Mouse (Mus musculus) midbrain, embryonic 13.5 days (tissue): ENCODE results near the gene Etfbkmt. TPM values are rescaled to one million over a fixed set of nuclear protein-coding genes. Genes with fewer than 3 reads are reported as not detected.
"Not testable (repeated sequence)": the region's sequence is repeated elsewhere in the genome, so short reads cannot be mapped to it uniquely, and the experiment has no call there.

Experiments
- ATAC-seq: fragments of 200-750 bp; cut with Nextera tagmentation; 2 replicates; pipeline ENCODE4 v1.8.0; 2017; ENCODE audit warnings: mild to moderate bottlenecking, moderate TSS enrichment, moderate library complexity
- H3K27ac ChIP-seq: fragments of 300-500 bp; sonication (generic); 2 replicates; pipeline ENCODE4 v1.5.1; 2015; ENCODE audit warnings: inconsistent platforms, mild to moderate bottlenecking, moderate library complexity
- H3K27me3 ChIP-seq: fragments of 300-500 bp; sonication (generic); 2 replicates; pipeline ENCODE4 v1.6.1; 2015; ENCODE audit warnings: mild to moderate bottlenecking, inconsistent platforms
- H3K36me3 ChIP-seq: fragments of 300-500 bp; sonication (generic); 2 replicates; pipeline ENCODE4 v1.6.1; 2015; ENCODE audit warnings: mild to moderate bottlenecking, inconsistent platforms
- H3K4me1 ChIP-seq: fragments of 300-500 bp; sonication (generic); replicated peaks from 2 replicates; pipeline ENCODE4 v1.6.1; 2015; ENCODE audit warnings: inconsistent platforms
- H3K4me2 ChIP-seq: fragments of 300-500 bp; sonication (generic); replicated peaks from 2 replicates; pipeline ENCODE4 v1.6.1; 2015; ENCODE audit warnings: moderate library complexity, mild to moderate bottlenecking, inconsistent platforms
- H3K4me3 ChIP-seq: fragments of 300-500 bp; sonication (generic); replicated peaks from 2 replicates; pipeline ENCODE4 v1.5.1; 2015; ENCODE audit warnings: mild to moderate bottlenecking, inconsistent platforms
- H3K9ac ChIP-seq: fragments of 300-500 bp; sonication (generic); replicated peaks from 2 replicates; pipeline ENCODE4 v1.6.1; 2015; ENCODE audit warnings: mild to moderate bottlenecking, inconsistent platforms
- H3K9me3 ChIP-seq: fragments of 300-500 bp; sonication (generic); 2 replicates; pipeline ENCODE4 v1.6.1; 2016; ENCODE audit warnings: mild to moderate bottlenecking, inconsistent platforms
- WGBS: fragments of 180-500 bp; shearing (Covaris S2); methylation state at CpG from one replicate; pipeline ENCODE4 v1.1.7; 2015; 5-methylcytosine and 5-hydroxymethylcytosine counted together
- polyA plus RNA-seq: library from polyadenylated mRNA; unstranded; fragments of >200 nt; fragmentation: Nextera tagmentation; extraction: Ambion mirVana; gene quantifications from 2 replicates; pipeline ENCODE4 v1.2.1, GENCODE M21; 2015

The Etfbkmt gene
- polyA plus RNA-seq, 1 experiment from 2014 or later, result 6.9 TPM

DNA sequence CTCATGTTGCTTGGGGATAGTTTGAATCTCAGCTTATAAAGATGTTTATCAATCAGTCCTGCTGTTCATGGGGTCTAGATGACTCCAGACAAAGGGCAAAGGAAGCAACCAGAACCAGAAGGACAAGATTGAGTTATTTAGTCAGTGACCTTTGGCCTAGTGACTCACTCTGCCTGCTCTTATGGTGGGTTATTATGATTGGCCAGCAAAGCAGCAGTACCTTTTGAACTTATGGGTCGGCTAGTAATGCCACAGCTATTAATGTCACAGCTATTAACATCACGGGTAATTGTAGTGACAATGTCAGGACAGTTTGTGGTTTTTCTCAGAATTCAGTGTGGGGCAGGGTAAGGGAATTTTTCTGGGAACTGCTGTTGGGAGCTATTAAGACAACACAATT, 1.7 kb upstream of the Etfbkmt start:
- 78% methylated on average over 2 of the region's 2 CpGs for whole genome bisulfite sequencing
- no peaks in the 10 kb centered on the region for H3K36me3 ChIP-seq
- no peak for ATAC-seq

GRCm38 (mm10) chr6:149139011-149139410, 638 bp upstream of the Etfbkmt start:
- H3K36me3 ChIP-seq, result no peaks in the 10 kb centered on the region
- H3K4me3 ChIP-seq, result no peak overlapping the region
- WGBS, result 91% methylated on average over 3 of the region's 3 CpGs
- H3K27me3 ChIP-seq, result no peaks in the 10 kb centered on the region
- H3K4me2 ChIP-seq, result no peak overlapping the region
- H3K9me3 ChIP-seq, result no peaks in the 10 kb centered on the region
- H3K9ac ChIP-seq, result no peak overlapping the region
- no peak overlapping the region for H3K27ac ChIP-seq
- peaks cover 12% of the 10 kb centered on the region for H3K4me1 ChIP-seq
- no peak for ATAC-seq

More for the DNA sequence above, 1.7 kb upstream of the Etfbkmt start:
- no peaks in the 10 kb centered on the region for H3K27me3 ChIP-seq
- no peak overlapping the region for H3K9ac ChIP-seq
- H3K4me2 ChIP-seq, result no peak overlapping the region
- H3K4me3 ChIP-seq, result no peak overlapping the region
- no peak overlapping the region for H3K27ac ChIP-seq
- peaks cover 12% of the 10 kb centered on the region for H3K4me1 ChIP-seq
- H3K9me3 ChIP-seq, result no peaks in the 10 kb centered on the region

GRCm38 (mm10) chr6:149141393-149142173, 1.9 kb downstream of the Etfbkmt start:
- Histone ChIP-seq H3K36me3 (no peaks in the 10 kb centered on the region), H3K4me1 (peaks cover 12% of the 10 kb centered on the region), H3K4me3 (peak overlapping the region; percentile 48), H3K27ac (no peak overlapping the region), H3K27me3 (no peaks in the 10 kb centered on the region), H3K4me2 (peak overlapping the region; percentile 64), H3K9me3 (no peaks in the 10 kb centered on the region), H3K9ac (peak overlapping the region; percentile 62)
- WGBS, result 7% methylated on average over 36 of the region's 36 CpGs
- peak; percentile 93 for ATAC-seq

- Histone ChIP-seq H3K36me3 (0 out of 2 replicates have a peak, but pooled peaks cover 2% of the 10 kb centered on the region), H3K27me3 (no peaks in the 10 kb centered on the region), H3K27ac (no peak overlapping the region), H3K4me2 (no peak overlapping the region), H3K4me3 (no peak overlapping the region), H3K4me1 (peaks cover 12% of the 10 kb centered on the region), H3K9ac (no peak overlapping the region), H3K9me3 (no peaks in the 10 kb centered on the region)
- no peak for ATAC-seq
- WGBS, result 100% methylated on average over 1 of the region's 1 CpGs
Observed at GRCm38 (mm10) chr6:149145143-149145542, 5.5 kb downstream of the Etfbkmt start.

DNA sequence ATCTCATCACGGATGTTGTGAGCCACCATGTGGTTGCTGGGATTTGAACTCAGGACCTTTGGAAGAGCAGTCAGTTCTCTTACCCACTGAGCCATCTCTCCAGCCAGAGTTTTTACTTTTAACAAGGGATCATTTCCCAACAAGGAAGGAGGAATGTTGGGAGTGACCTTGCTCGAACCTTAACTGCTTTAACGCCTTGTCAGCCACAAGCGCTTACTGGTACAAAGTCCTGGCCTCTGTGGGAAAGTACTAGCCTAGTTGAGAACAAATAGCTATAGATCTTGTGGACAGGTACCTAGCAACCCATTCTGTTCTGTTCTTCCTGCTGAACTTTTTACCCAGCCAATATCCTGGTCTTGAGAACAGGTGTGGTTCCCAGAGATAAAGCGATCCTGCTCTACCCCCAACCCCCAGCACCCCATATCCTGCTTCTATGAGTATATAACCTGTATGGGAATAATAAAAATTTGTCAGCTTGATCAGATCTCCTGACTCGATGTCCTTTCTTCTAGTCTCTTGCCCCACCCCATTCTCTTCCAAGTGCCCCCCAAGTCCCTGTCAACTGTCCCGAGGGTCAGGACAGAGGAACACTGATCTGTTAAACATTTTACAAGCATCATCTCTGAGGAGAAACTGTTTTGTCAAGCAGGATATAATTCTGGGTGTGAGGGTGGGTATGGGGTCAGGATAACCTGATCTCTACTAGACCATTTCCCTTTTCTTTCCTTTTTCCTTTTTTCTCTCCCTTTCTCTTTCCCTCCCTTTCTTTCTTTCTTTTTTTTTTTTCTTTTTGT, 9.0 kb downstream of the Etfbkmt start:
- ATAC-seq, result no peak
- no peak overlapping the region for H3K4me2 ChIP-seq
- peaks cover 16% of the 10 kb centered on the region for H3K36me3 ChIP-seq
- H3K4me3 ChIP-seq, result no peak overlapping the region
- no peaks in the 10 kb centered on the region for H3K4me1 ChIP-seq
- no peak overlapping the region for H3K27ac ChIP-seq
- WGBS, result 93% methylated on average over 7 of the region's 7 CpGs
- H3K9ac ChIP-seq, result no peak overlapping the region
- H3K27me3 ChIP-seq, result no peaks in the 10 kb centered on the region
- H3K9me3 ChIP-seq, result no peaks in the 10 kb centered on the region

- 89% methylated on average over 2 of the region's 2 CpGs for WGBS
- H3K27ac ChIP-seq, result no peak overlapping the region
- H3K9ac ChIP-seq, result no peak overlapping the region
- H3K9me3 ChIP-seq, result no peaks in the 10 kb centered on the region
- no peak for ATAC-seq
- H3K4me1 ChIP-seq, result peaks cover 14% of the 10 kb centered on the region
- peaks cover 27% of the 10 kb centered on the region for H3K36me3 ChIP-seq
- no peak overlapping the region for H3K4me2 ChIP-seq
- H3K4me3 ChIP-seq, result no peak overlapping the region
- H3K27me3 ChIP-seq, result no peaks in the 10 kb centered on the region
Observed at GRCm38 (mm10) chr6:149152119-149152518, 12.5 kb downstream of the Etfbkmt start.

DNA sequence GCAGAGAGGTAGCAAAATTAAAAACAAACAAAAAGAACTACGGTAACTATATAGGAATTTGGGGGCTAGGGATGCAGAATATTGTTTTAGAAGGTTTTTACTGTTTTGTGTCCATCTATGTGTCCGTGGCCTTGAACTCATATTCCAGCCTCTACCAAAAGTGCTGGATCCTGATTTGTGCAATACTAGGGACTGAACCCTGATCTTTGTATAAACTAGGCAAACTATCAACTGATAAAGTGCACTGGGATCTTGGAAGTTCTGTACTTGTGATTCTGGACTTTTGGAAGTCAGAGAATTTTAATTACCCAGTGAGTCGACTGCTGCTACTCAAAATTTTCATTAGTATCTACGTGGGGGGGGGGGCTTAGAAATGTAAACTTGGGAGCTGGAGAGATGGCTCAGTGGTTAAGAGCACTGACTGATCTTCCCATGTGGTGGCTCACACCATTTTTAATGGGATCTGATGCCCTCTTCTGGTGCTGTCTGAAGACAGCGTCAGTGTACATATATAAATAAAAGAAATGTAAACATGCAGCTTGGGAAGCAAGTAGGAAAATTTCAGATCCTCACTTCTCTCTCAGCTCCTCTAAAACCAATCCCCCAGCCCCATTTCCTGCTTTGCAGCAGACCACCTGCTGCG, 13.9 kb downstream of the Etfbkmt start:
- Histone ChIP-seq H3K4me2 (no peak overlapping the region), H3K9me3 (no peaks in the 10 kb centered on the region), H3K27ac (peak overlapping the region; percentile 40; the same call in 1 of the 2 replicates), H3K27me3 (no peaks in the 10 kb centered on the region), H3K4me3 (no peak overlapping the region), H3K9ac (no peak overlapping the region), H3K36me3 (peaks cover 37% of the 10 kb centered on the region), H3K4me1 (peaks cover 14% of the 10 kb centered on the region)
- WGBS, result 47% methylated on average over 6 of the region's 6 CpGs
- no peak for ATAC-seq

DNA sequence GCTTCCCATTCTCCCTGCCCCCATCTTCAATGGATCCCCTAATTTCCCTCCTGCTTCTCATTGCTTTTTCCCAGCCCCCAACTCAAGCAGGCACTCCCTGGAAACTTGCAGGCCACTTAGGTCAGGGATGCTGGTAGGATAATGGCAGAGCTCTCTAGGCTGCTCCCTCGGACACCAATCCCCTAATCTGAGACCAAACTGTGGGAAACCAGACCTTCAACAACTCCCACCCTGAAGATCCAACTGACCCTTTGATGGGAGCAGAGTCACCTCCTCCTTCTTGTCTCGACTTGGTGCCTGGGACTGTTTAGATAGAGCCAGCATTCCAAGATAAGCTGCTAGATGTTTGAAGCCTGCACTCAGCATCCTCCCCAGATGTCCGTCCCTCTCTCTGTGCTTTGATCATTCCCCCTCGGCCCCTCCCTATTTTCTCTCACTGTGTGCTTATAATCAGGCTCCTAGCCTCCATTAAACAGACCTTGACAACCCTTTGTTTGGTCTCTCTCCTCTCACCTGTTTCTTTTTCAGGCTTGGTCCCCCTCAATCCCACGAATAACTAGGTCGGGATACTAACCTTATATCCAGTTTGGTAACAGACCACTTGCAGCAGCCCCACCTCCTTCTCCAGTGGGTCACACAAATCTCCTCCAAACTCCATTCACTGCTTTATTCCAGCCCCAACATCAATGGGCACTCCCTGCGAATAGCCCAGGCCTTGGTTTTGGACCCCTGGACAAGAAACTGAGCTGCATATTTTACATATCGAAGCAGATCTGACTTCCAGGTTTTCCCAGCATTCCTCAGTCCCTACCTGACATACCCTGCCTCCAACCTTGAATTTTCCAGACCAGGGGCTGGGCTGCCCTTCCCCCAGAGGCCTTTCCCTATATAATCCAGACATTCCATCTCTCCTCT, 14.7 kb downstream of the Etfbkmt start:
- Histone ChIP-seq H3K27ac (peak overlapping the region; percentile 40), H3K27me3 (no peaks in the 10 kb centered on the region), H3K4me2 (no peak overlapping the region), H3K9me3 (no peaks in the 10 kb centered on the region), H3K4me1 (peaks cover 14% of the 10 kb centered on the region), H3K4me3 (no peak overlapping the region), H3K36me3 (peaks cover 44% of the 10 kb centered on the region), H3K9ac (no peak overlapping the region)
- ATAC-seq, result peak; percentile 58
- 15% methylated on average over 8 of the region's 8 CpGs for WGBS

- Histone ChIP-seq H3K27ac (peak overlapping the region; percentile 40), H3K9ac (no peak overlapping the region), H3K4me2 (no peak overlapping the region), H3K27me3 (no peaks in the 10 kb centered on the region), H3K9me3 (no peaks in the 10 kb centered on the region), H3K4me1 (peaks cover 14% of the 10 kb centered on the region), H3K4me3 (no peak overlapping the region), H3K36me3 (peaks cover 49% of the 10 kb centered on the region)
- 81% methylated on average over 3 of the region's 3 CpGs for WGBS
- no peak for ATAC-seq
Observed at GRCm38 (mm10) chr6:149155031-149155841, 15.6 kb downstream of the Etfbkmt start.

DNA sequence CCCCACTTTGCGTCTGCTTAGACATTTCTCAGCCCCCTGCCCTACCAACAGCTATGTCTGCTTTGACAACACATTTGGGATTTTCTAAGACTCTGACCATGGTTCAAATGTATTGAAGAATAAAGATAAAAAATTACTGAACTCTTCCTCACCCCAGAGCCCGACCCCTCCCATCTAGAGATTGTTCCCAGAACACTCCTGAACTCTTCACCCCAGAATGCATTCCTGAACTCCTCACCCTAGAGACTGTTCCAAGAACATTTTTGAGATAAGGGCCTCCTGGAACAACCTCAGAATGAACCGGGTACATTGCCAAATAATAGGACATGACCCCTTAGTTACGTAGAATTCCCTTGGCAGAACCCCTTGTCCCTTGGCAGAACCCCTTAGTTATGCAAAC, 27.4 kb downstream of the Etfbkmt start:
- not testable (repeated sequence) for H3K9me3 ChIP-seq
- H3K36me3 ChIP-seq, result peaks cover 55% of the 10 kb centered on the region

DNA sequence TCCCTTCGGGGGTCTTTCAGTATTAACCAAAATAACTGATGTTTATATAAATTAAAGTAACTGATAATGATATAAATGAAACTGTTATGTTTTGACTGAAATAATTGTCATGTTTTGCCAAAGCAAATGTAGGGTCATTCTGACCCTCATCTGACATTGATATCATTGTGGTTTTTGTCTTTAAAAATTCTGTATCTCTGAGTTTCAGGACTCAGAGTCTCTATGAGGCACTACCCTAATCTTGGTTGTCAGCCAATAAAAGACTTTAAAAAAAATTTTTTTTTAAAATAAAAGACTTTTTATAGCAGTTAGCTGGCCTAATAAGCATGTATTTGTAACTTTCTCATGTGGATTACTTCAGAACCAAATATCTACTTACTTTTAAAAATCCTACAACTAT, 28.0 kb downstream of the Etfbkmt start:
- Histone ChIP-seq H3K27ac (no peak overlapping the region), H3K9ac (no peak overlapping the region), H3K9me3 (no peaks in the 10 kb centered on the region), H3K36me3 (peaks cover 49% of the 10 kb centered on the region), H3K4me2 (no peak overlapping the region), H3K4me1 (no peaks in the 10 kb centered on the region), H3K4me3 (no peak overlapping the region), H3K27me3 (no peaks in the 10 kb centered on the region)
- 100% methylated on average over 1 of the region's 1 CpGs for WGBS
- ATAC-seq, result no peak

More for the DNA sequence above, 27.4 kb downstream of the Etfbkmt start:
- not testable (repeated sequence) for H3K9ac ChIP-seq, H3K4me2 ChIP-seq, H3K4me3 ChIP-seq, H3K27ac ChIP-seq, ATAC-seq, H3K4me1 ChIP-seq, H3K27me3 ChIP-seq
- 91% methylated on average over 3 of the region's 4 CpGs for WGBS
